Mouse (Mus musculus) spleen, adult 2 months (tissue): ENCODE measurements around the gene Adgrf5.

Experiments used
- CTCF ChIP-seq: fragments of 200-500 bp; IDR thresholded peaks from 2 replicates; pipeline ENCODE4 v1.5.1; 2011; ENCODE audit warnings: mild to moderate bottlenecking, inconsistent platforms; ENCODE audit not compliant: insufficient read depth, insufficient read length, insufficient replicate concordance; ENCODE audit errors: extremely low read depth
- POLR2A ChIP-seq: fragments of 200-500 bp; IDR thresholded peaks from 2 replicates; pipeline ENCODE4 v1.6.1; 2011; ENCODE audit warnings: low read depth, low read length, inconsistent platforms

DNA sequence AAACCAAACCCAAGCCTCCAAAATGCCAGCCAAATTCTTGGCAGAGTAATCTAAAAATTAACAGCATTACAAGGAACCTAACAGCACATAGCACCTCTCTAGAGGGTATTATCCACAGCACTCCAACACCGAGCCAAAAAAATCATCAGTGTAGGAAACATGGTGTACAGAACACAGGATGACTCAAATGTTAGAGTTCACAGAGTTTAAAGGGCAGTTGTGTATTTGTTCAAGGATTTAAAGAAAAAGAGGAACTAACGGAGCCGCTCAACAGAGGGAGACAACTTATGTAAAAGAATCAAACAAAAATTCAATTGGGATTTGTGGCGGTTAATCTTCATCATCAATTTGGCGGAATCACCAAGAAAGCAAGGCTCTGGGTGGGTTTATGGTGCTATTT is 135.3 kb downstream of the Adgrf5 start:
- no peak for TF ChIP-seq POLR2A
- no peak for TF ChIP-seq CTCF
